In genomic region chr1:36070740-36071139, GRCm38 (mm10) we compare ENCODE assay signal across 8 mouse cellular contexts. TPM values are rescaled to one million over a fixed set of nuclear protein-coding genes. Genes with fewer than 3 reads are reported as not detected.
A peak's percentile ranks its signal among the peaks of the same experiment; 100 is the strongest.
DNase-seq lines count a peak whose midpoint lies in the region; ATAC-seq lines count a peak whose summit lies in the region.

No protein-coding gene starts in this region.

- H3K4me1 ChIP-seq in liver, embryonic 11.5 days (replicated peaks; ENCODE audit: control insufficient read depth, insufficient read depth, low read length): peaks cover 71% of the 10 kb centered on the region

- no peaks in the 10 kb centered on the region for H3K9me3 ChIP-seq in liver, embryonic 11.5 days (ENCODE audit: control insufficient read depth, low read length)

- no peak for ATAC-seq in liver, embryonic 11.5 days (replicated peaks; ENCODE audit: low FRiP score)
- ATAC-seq in erythroid progenitor cell, adult 5-6 weeks (replicated peaks; ENCODE audit: low FRiP score, poor library complexity, severe bottlenecking): no peak
- no peak for ATAC-seq in frontal cortex, adult (ENCODE audit: low TSS enrichment)

- H3K36me3 ChIP-seq in liver, embryonic 11.5 days (ENCODE audit: control insufficient read depth, insufficient read depth, low read length): peaks cover 8% of the 10 kb centered on the region

- H3K4me2 ChIP-seq in liver, embryonic 11.5 days: peak overlapping the region; percentile 91

- peak overlapping the region; percentile 51 for H3K27ac ChIP-seq in liver, embryonic 11.5 days (ENCODE audit: low read depth, low read length)

- peak; percentile 86 for DNase-seq in heart, adult 11 months
- no peak for DNase-seq in heart, adult 18-20 months
- peak; percentile 15 for DNase-seq in urinary bladder, adult 2 months (ENCODE audit: low spot score)
- no peak for DNase-seq in urinary bladder, postnatal 14 days (ENCODE audit: low spot score)
- DNase-seq in liver, embryonic 11.5 days (ENCODE audit: low spot score): no peak
- no peak for DNase-seq in embryo, embryonic 11 days

- peak overlapping the region; percentile 90 for H3K9ac ChIP-seq in liver, embryonic 11.5 days (ENCODE audit: low read depth, low read length)

- 65% methylated on average over 2 of the region's 3 CpGs for WGBS in liver, embryonic 11.5 days

- H3K4me3 ChIP-seq in liver, embryonic 11.5 days (ENCODE audit: low read depth, low read length): peak overlapping the region; percentile 89

- H3K27me3 ChIP-seq in liver, embryonic 11.5 days (replicated peaks; ENCODE audit: control insufficient read depth, insufficient read depth, low read length): no peaks in the 10 kb centered on the region

RNA-seq across cellular contexts. Expression of gene Hs6st1, which starts 2.5 kb away (rescaled TPM):
- total RNA-seq in heart, adult 18-20 months (2021): 10 to 100 TPM; 19.7 to 21.3 TPM
- polyA plus RNA-seq in urinary bladder, adult 2 months (2012; rRNA removed): 29.0 and 30.1 TPM in 2 replicates
- polyA plus RNA-seq in liver, embryonic 11.5 days (2014; fragmentation: Nextera tagmentation; extraction: Ambion mirVana): 11.1 and 15.0 TPM in 2 replicates
- 205 and 226 TPM in 2 replicates for total RNA-seq in erythroid progenitor cell, adult 5-6 weeks (2015; ENCODE audit: low replicate concordance)
- 148 and 153 TPM in 2 replicates for total RNA-seq in erythroid progenitor cell, adult 5-6 weeks (2017; ENCODE audit: low replicate concordance)

Comparison
In these comparisons a context has a peak if more than half of its experiments do, and no peak if none do; other contexts are left out.
1. DNase-seq: peak in heart, adult 11 months (single experiment) and urinary bladder, adult 2 months (single experiment); none in heart, adult 18-20 months (0 of 2), urinary bladder, postnatal 14 days (single experiment), liver, embryonic 11.5 days (single experiment) and embryo, embryonic 11 days (single experiment).
2. RNA of gene Hs6st1, which starts 2.5 kb away (total RNA-seq): 148 to 226 TPM in erythroid progenitor cell, adult 5-6 weeks; 19.7 to 21.3 TPM in heart, adult 18-20 months; every median in the first group is over 4 times any median in the second.